Mouse (Mus musculus): Measurements from ENCODE around the gene Cdk18. TPM values are rescaled to one million over a fixed set of nuclear protein-coding genes. Genes with fewer than 3 reads are reported as not detected.

Gene Cdk18
- polyA plus RNA-seq, 1 experiment from 2014 or later: 33.7 TPM

DNA sequence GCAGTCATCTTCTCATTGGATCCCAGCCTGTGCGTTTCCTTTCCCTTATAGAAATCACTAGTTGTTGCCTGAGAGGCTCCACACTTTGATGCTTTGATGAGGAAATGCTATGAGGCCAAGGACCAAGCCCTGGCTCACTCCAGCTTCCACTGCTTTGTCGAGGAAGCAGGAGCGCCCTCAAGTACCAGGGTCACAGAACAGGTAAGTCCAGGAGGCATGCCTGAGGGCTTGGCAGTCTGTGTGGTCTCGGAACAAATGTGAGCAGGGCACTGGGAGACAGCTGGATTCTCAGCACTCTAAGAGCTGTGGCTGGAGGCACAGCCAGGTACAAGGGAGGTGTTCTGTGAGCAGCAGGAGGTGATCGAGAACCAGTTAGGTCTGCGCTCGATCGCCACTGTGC, 27.1 kb downstream of the Cdk18 start:
- Histone ChIP-seq H3K36me3 (ENCODE audit: control insufficient read depth, insufficient read depth) (peaks cover 26% of the 10 kb centered on the region; the same call in 1 of the 2 replicates), H3K4me2 (replicated peaks; ENCODE audit: low read depth) (no peak overlapping the region), H3K9ac (ENCODE audit: low read depth, low read length) (no peak overlapping the region), H3K4me3 (ENCODE audit: low read depth, low read length) (no peak overlapping the region), H3K9me3 (ENCODE audit: control insufficient read depth) (no peaks in the 10 kb centered on the region), H3K27me3 (replicated peaks; ENCODE audit: control insufficient read depth, insufficient read depth, low read length) (no peaks in the 10 kb centered on the region), H3K4me1 (replicated peaks; ENCODE audit: control insufficient read depth, insufficient read depth, low read length) (no peaks in the 10 kb centered on the region), H3K27ac (ENCODE audit: low read depth, low read length) (no peak overlapping the region)
- TF ChIP-seq CTCF (IDR thresholded peaks at IDR 0.05; ENCODE audit: low read depth): no peak
- 78% methylated on average over 8 of the region's 8 CpGs for WGBS
- no peak for ATAC-seq

DNA sequence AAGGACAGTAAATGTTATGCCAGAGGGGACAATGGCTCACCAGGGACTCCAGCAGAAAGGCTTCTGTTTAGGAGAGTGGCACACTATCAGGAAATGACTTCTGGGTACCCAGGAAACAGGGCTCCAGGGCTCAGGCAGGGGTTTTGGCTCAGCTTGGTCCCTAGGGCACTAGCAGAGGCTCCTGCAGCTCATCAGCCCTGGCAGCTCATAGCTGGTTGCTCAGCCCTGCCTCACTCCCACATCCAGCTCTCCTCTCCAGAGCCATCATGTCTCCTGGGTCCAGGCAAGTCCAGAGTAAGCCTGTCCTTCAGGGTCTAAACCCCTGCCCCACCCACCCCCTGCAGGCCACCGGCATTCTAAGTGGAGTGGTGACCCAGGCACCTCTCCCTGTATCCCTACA, 28.1 kb downstream of the Cdk18 start:
- no peak overlapping the region for H3K4me2 ChIP-seq (replicated peaks; ENCODE audit: low read depth)
- H3K36me3 ChIP-seq (ENCODE audit: control insufficient read depth, insufficient read depth): peaks cover 19% of the 10 kb centered on the region; the same call in 1 of the 2 replicates
- no peaks in the 10 kb centered on the region for H3K9me3 ChIP-seq (ENCODE audit: control insufficient read depth)
- H3K27me3 ChIP-seq (replicated peaks; ENCODE audit: control insufficient read depth, insufficient read depth, low read length): no peaks in the 10 kb centered on the region
- TF ChIP-seq CTCF (IDR thresholded peaks at IDR 0.05; ENCODE audit: low read depth): no peak
- H3K4me1 ChIP-seq (replicated peaks; ENCODE audit: control insufficient read depth, insufficient read depth, low read length): no peaks in the 10 kb centered on the region
- ATAC-seq: no peak
- 38% methylated on average over 1 of the region's 1 CpGs for WGBS
- H3K4me3 ChIP-seq (ENCODE audit: low read depth, low read length): no peak overlapping the region
- H3K27ac ChIP-seq (ENCODE audit: low read depth, low read length): no peak overlapping the region
- no peak overlapping the region for H3K9ac ChIP-seq (ENCODE audit: low read depth, low read length)

DNA sequence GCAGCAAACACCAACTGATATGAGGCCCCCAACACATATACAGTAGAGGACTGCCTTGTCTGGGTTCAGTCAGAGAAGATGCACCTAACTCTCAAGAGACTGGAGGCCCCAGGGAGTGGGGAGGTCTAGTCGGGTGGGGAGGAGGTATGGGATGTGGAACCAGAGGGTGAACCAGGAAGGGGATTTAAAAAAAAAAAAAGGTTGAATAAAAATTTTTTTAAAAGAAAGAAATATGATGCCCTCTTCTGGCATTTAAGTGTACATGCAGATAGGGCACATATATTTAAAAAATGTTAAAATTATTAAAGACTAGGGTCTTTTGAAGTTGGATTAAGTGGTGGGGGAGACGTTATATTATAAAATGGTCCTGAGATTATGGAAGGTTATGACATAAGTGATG, 30.1 kb downstream of the Cdk18 start:
- Histone ChIP-seq H3K4me3 (ENCODE audit: low read depth, low read length) (no peak overlapping the region), H3K27me3 (replicated peaks; ENCODE audit: control insufficient read depth, insufficient read depth, low read length) (no peaks in the 10 kb centered on the region), H3K9me3 (ENCODE audit: control insufficient read depth) (no peaks in the 10 kb centered on the region), H3K4me1 (replicated peaks; ENCODE audit: control insufficient read depth, insufficient read depth, low read length) (no peaks in the 10 kb centered on the region), H3K4me2 (replicated peaks; ENCODE audit: low read depth) (no peak overlapping the region), H3K9ac (ENCODE audit: low read depth, low read length) (no peak overlapping the region), H3K36me3 (ENCODE audit: control insufficient read depth, insufficient read depth) (peaks cover 6% of the 10 kb centered on the region; the same call in 1 of the 2 replicates), H3K27ac (ENCODE audit: low read depth, low read length) (no peak overlapping the region)
- WGBS: 47% methylated on average over 2 of the region's 2 CpGs
- TF ChIP-seq CTCF (IDR thresholded peaks at IDR 0.05; ENCODE audit: low read depth): no peak
- no peak for ATAC-seq

DNA sequence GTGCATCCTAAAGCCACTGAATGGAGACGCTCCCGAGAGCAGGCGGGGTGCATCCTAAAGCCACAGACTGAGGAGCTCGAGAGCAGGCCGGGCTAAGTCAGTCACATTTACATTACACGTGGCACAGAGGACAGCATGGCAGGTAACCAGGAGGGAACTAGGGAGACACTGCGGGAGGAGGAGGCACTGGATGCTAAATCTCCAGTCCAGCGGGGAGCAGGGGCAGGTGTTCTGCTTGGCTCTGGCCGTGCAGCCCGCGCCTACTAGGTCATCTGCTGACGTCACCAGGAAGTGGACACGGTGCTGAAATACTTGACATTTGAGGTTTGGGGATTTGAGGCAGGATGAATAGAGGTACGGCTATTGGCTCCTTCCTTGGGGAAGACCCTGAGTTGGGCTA, 35.1 kb downstream of the Cdk18 start:
- H3K36me3 ChIP-seq (ENCODE audit: control insufficient read depth, insufficient read depth): no peaks in the 10 kb centered on the region
- ATAC-seq: no peak
- 67% methylated on average over 14 of the region's 14 CpGs for WGBS

DNA sequence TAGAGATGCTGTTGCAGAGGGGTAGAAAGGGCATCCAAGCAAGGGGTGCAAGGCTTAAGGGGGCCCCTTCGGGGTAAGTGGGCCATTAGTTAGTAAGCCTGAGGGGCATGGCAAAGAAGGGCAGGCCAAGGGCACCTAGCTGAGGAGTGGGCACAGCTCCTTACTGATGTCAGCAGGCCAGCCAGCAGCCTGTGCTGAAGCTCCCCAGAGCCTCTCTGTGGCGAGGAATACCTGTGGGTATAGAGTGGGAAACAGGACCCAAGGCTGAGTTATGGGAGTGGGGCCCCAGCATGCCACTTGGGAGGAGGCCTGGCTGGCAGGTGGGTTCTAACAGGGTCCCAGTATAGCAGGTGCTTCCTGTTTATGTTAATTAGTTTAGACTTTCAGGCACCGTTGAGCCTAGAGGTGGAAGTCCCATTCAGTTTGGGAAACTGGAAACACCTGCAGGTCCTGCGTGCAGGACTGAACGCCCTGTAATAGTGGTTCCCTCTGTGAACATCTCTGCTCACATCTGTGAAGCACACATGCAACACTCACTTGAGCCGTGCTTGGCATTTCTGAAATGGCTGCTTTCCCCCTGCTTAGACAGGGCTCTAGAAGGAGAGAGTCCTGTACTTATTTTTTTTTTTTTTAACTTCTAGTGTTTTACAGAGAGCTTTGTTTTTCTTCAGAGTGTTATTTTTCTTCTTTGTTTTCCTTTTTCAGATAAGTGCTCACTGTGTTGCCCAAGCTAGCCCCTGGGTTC, 37.4 kb downstream of the Cdk18 start:
- no peak for ATAC-seq
- Histone ChIP-seq H3K27ac (ENCODE audit: low read depth, low read length) (no peak overlapping the region), H3K9me3 (ENCODE audit: control insufficient read depth) (no peaks in the 10 kb centered on the region), H3K27me3 (replicated peaks; ENCODE audit: control insufficient read depth, insufficient read depth, low read length) (no peaks in the 10 kb centered on the region), H3K4me3 (ENCODE audit: low read depth, low read length) (no peak overlapping the region), H3K36me3 (ENCODE audit: control insufficient read depth, insufficient read depth) (no peaks in the 10 kb centered on the region), H3K4me2 (replicated peaks; ENCODE audit: low read depth) (no peak overlapping the region), H3K4me1 (replicated peaks; ENCODE audit: control insufficient read depth, insufficient read depth, low read length) (no peaks in the 10 kb centered on the region), H3K9ac (ENCODE audit: low read depth, low read length) (no peak overlapping the region)
- 65% methylated on average over 6 of the region's 6 CpGs for WGBS
- no peak for TF ChIP-seq CTCF (IDR thresholded peaks at IDR 0.05; ENCODE audit: low read depth)

More for the DNA sequence above, 35.1 kb downstream of the Cdk18 start:
- Histone ChIP-seq H3K9ac (ENCODE audit: low read depth, low read length) (no peak overlapping the region), H3K4me1 (replicated peaks; ENCODE audit: control insufficient read depth, insufficient read depth, low read length) (no peaks in the 10 kb centered on the region), H3K27ac (ENCODE audit: low read depth, low read length) (no peak overlapping the region), H3K4me3 (ENCODE audit: low read depth, low read length) (no peak overlapping the region), H3K4me2 (replicated peaks; ENCODE audit: low read depth) (no peak overlapping the region), H3K9me3 (ENCODE audit: control insufficient read depth) (no peaks in the 10 kb centered on the region), H3K27me3 (replicated peaks; ENCODE audit: control insufficient read depth, insufficient read depth, low read length) (no peaks in the 10 kb centered on the region)
- TF ChIP-seq CTCF (IDR thresholded peaks at IDR 0.05; ENCODE audit: low read depth): no peak

DNA sequence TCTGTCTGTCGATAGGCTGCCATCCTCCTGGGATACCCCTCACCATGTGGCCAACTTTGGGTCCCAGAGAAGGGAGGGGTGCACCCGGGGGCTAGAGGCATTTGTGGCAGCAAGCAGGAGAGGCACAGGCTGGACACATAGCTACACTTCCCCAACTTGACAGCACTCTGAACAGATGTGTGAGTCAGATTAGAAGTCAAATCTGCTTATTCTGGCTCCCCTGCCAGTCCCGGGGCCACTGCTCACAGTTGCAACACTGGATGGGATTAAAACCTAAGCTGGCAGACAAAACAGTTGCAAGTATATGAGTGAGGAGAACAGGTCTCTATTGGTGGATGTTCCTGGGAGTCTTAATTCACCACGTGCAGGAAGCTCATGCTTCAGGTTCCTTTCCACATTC, 39.7 kb downstream of the Cdk18 start:
- no peak overlapping the region for H3K4me2 ChIP-seq (replicated peaks; ENCODE audit: low read depth)
- no peaks in the 10 kb centered on the region for H3K4me1 ChIP-seq (replicated peaks; ENCODE audit: control insufficient read depth, insufficient read depth, low read length)
- H3K9ac ChIP-seq (ENCODE audit: low read depth, low read length): no peak overlapping the region
- no peak overlapping the region for H3K4me3 ChIP-seq (ENCODE audit: low read depth, low read length)
- no peak overlapping the region for H3K27ac ChIP-seq (ENCODE audit: low read depth, low read length)
- no peaks in the 10 kb centered on the region for H3K27me3 ChIP-seq (replicated peaks; ENCODE audit: control insufficient read depth, insufficient read depth, low read length)
- no peaks in the 10 kb centered on the region for H3K36me3 ChIP-seq (ENCODE audit: control insufficient read depth, insufficient read depth)
- WGBS: 75% methylated on average over 4 of the region's 4 CpGs
- no peak for TF ChIP-seq CTCF (IDR thresholded peaks at IDR 0.05; ENCODE audit: low read depth)
- no peak for ATAC-seq
- H3K9me3 ChIP-seq (ENCODE audit: control insufficient read depth): no peaks in the 10 kb centered on the region
